Comparison of ENCODE assay signal across 10 mouse cellular contexts in genomic region chr2:137757231-137758212, GRCm38 (mm10).
DNase-seq lines count a peak whose midpoint lies in the region; ATAC-seq and TF ChIP-seq lines count a peak whose summit lies in the region.
"Had no signal": no experiment of that assay in that cellular context is flagged by ENCODE, and none has a peak within 500 bp of the region (broad histone marks: within the 10 kb centered on the region; RNA-seq: fewer than 3 reads in every experiment).

No protein-coding gene starts in this region.

- intact Hi-C loops in heart, postnatal 10 days (cut with DNase I) = no loop called here

- TF ChIP-seq POLR2A in cerebellum, adult 2 months (IDR thresholded peaks at IDR 0.05; ENCODE audit: borderline replicate concordance, insufficient read depth, low read length) = no peak

- H3K4me3 ChIP-seq in heart, embryonic 11.5 days (ENCODE audit: low read depth, low read length) = no peak overlapping the region
- no peak overlapping the region for H3K4me3 ChIP-seq in forebrain, embryonic 10.5 days
- H3K4me3 ChIP-seq in midbrain, embryonic 16.5 days (ENCODE audit: low read depth, low read length) = no peak overlapping the region
- H3K4me3 ChIP-seq in cerebellum, adult 2 months (replicated peaks; ENCODE audit: insufficient read depth, low read depth, low read length) = no peak overlapping the region

- no peak overlapping the region for H3K27ac ChIP-seq in heart, embryonic 11.5 days (ENCODE audit: low read depth, low read length)
- H3K27ac ChIP-seq in forebrain, embryonic 10.5 days = peak overlapping the region; percentile 25; the same call in 1 of the 2 replicates
- no peak overlapping the region for H3K27ac ChIP-seq in midbrain, embryonic 16.5 days (ENCODE audit: low read length)
- no peak overlapping the region for H3K27ac ChIP-seq in cerebellum, adult 2 months (ENCODE audit: insufficient read depth, low read length)

- 50% methylated on average over 13 of the region's 13 CpGs for WGBS in heart, embryonic 11.5 days (ENCODE audit: insufficient replicate concordance)
- 62% methylated on average over 13 of the region's 13 CpGs for WGBS in forebrain, embryonic 10.5 days
- 38% methylated on average over 13 of the region's 13 CpGs for WGBS in midbrain, embryonic 16.5 days
- WGBS in cerebellum, adult 2 months = 34% methylated on average over 13 of the region's 13 CpGs

- H3K36me3 ChIP-seq in heart, embryonic 11.5 days (ENCODE audit: control insufficient read depth, insufficient read depth, low read length) = no peaks in the 10 kb centered on the region
- no peaks in the 10 kb centered on the region for H3K36me3 ChIP-seq in forebrain, embryonic 10.5 days (replicated peaks)
- no peaks in the 10 kb centered on the region for H3K36me3 ChIP-seq in midbrain, embryonic 16.5 days (ENCODE audit: control insufficient read depth, insufficient read depth, low read length)

- H3K9me3 ChIP-seq in heart, embryonic 11.5 days (replicated peaks; ENCODE audit: control insufficient read depth, low read length) = no peaks in the 10 kb centered on the region
- H3K9me3 ChIP-seq in forebrain, embryonic 10.5 days = no peaks in the 10 kb centered on the region
- no peaks in the 10 kb centered on the region for H3K9me3 ChIP-seq in midbrain, embryonic 16.5 days (replicated peaks; ENCODE audit: control insufficient read depth, low read length, poor library complexity, severe bottlenecking)

- peak; percentile 3 to 4 for DNase-seq in heart, postnatal 10 days
- DNase-seq in forebrain, embryonic 10.5 days (ENCODE audit: extremely low spot score, low spot score) = no peak
- DNase-seq in lung, adult 18-20 months = peak; percentile 19 to 50
- DNase-seq in yolk sac, embryonic 10.5 days (ENCODE audit: low spot score) = no peak
- no peak for DNase-seq in frontal cortex, postnatal 36 days (ENCODE audit: low spot score in 2 of 2)
- DNase-seq in cerebellum, adult 2 months = no peak
- DNase-seq: cerebellum, adult 9-10 months; kidney, adult 11 months had no signal

- H3K4me2 ChIP-seq in heart, embryonic 11.5 days = no peak overlapping the region
- H3K4me2 ChIP-seq in midbrain, embryonic 16.5 days (ENCODE audit: low read length) = no peak overlapping the region

- ATAC-seq in heart, embryonic 11.5 days (replicated peaks; ENCODE audit: insufficient number of reproducible peaks, low FRiP score, low TSS enrichment) = no peak
- peak; percentile 39; the same call in 1 of the 2 replicates for ATAC-seq in midbrain, embryonic 16.5 days

- no peak overlapping the region for H3K9ac ChIP-seq in heart, embryonic 11.5 days (ENCODE audit: low read depth, low read length)
- H3K9ac ChIP-seq in midbrain, embryonic 16.5 days (ENCODE audit: low read depth, low read length) = no peak overlapping the region

- TF ChIP-seq CTCF in cerebellum, adult 2 months (IDR thresholded peaks at IDR 0.05; ENCODE audit: borderline replicate concordance, insufficient read depth, low read depth, low read length) = no peak

- no peaks in the 10 kb centered on the region for H3K27me3 ChIP-seq in heart, embryonic 11.5 days (ENCODE audit: control insufficient read depth, insufficient read depth, low read length)
- H3K27me3 ChIP-seq in forebrain, embryonic 10.5 days (ENCODE audit: poor library complexity, severe bottlenecking) = 0 out of 2 replicates have a peak, but pooled peaks cover 5% of the 10 kb centered on the region
- H3K27me3 ChIP-seq in midbrain, embryonic 16.5 days (ENCODE audit: control insufficient read depth, insufficient read depth, low read depth, low read length) = no peaks in the 10 kb centered on the region
- no peaks in the 10 kb centered on the region for H3K27me3 ChIP-seq in cerebellum, adult 2 months (ENCODE audit: control insufficient read depth, insufficient read depth, low read length)

- H3K4me1 ChIP-seq in heart, embryonic 11.5 days (ENCODE audit: control insufficient read depth, insufficient read depth, low read length) = no peaks in the 10 kb centered on the region
- H3K4me1 ChIP-seq in forebrain, embryonic 10.5 days = peaks cover 23% of the 10 kb centered on the region
- H3K4me1 ChIP-seq in midbrain, embryonic 16.5 days (ENCODE audit: control insufficient read depth, insufficient read depth, low read length) = peaks cover 5% of the 10 kb centered on the region; the same call in 1 of the 2 replicates
- H3K4me1 ChIP-seq in cerebellum, adult 2 months (ENCODE audit: control insufficient read depth, insufficient read depth, low read length) = no peaks in the 10 kb centered on the region

Comparison
In these comparisons a context has a peak if more than half of its experiments do, and no peak if none do; other contexts are left out.
1. DNase-seq: peak in heart, postnatal 10 days (2 of 2) and lung, adult 18-20 months (2 of 2); none in forebrain, embryonic 10.5 days (single experiment), yolk sac, embryonic 10.5 days (single experiment), frontal cortex, postnatal 36 days (0 of 2) and cerebellum, adult 2 months (0 of 2).